Comparison of ENCODE assay signal across 8 mouse cellular contexts in genomic region chr14:25633539-25634300, GRCm38 (mm10).
DNase-seq lines count a peak whose midpoint lies in the region; ATAC-seq lines count a peak whose summit lies in the region.
"Had no signal": no experiment of that assay in that cellular context is flagged by ENCODE, and none has a peak within 500 bp of the region (broad histone marks: within the 10 kb centered on the region; RNA-seq: fewer than 3 reads in every experiment).

No protein-coding gene starts in this region.

- no peak overlapping the region for H3K4me3 ChIP-seq in embryonic facial prominence, embryonic 14.5 days (ENCODE audit: low read depth, low read length)
- no peak overlapping the region for H3K4me3 ChIP-seq in midbrain, embryonic 15.5 days
- H3K4me3 ChIP-seq: myocyte had no signal

- WGBS in embryonic facial prominence, embryonic 14.5 days, result 83% methylated on average over 14 of the region's 14 CpGs
- WGBS in midbrain, embryonic 15.5 days, result 49% methylated on average over 14 of the region's 14 CpGs

- H3K4me2 ChIP-seq in embryonic facial prominence, embryonic 14.5 days (ENCODE audit: low read depth, low read length), result no peak overlapping the region
- no peak overlapping the region for H3K4me2 ChIP-seq in midbrain, embryonic 15.5 days

- H3K36me3 ChIP-seq in embryonic facial prominence, embryonic 14.5 days (ENCODE audit: control insufficient read depth, insufficient read depth, low read length), result peaks cover 37% of the 10 kb centered on the region
- 0 out of 2 replicates have a peak, but pooled peaks cover 9% of the 10 kb centered on the region for H3K36me3 ChIP-seq in midbrain, embryonic 15.5 days (replicated peaks)

- DNase-seq in ovary, postnatal 36 days (ENCODE audit: low spot score), result peak; percentile 46
- no peak for DNase-seq in ovary, postnatal 10 days (ENCODE audit: low spot score)
- no peak for DNase-seq in embryonic facial prominence, embryonic 14.5 days (ENCODE audit: low spot score)
- peak; percentile 56 to 57 for DNase-seq in heart, postnatal 14 days
- DNase-seq in T-cell, adult 2 months (ENCODE audit: low spot score), result no peak

- no peaks in the 10 kb centered on the region for H3K27me3 ChIP-seq in embryonic facial prominence, embryonic 14.5 days (replicated peaks; ENCODE audit: control insufficient read depth, insufficient read depth, low read length)
- no peaks in the 10 kb centered on the region for H3K27me3 ChIP-seq in midbrain, embryonic 15.5 days (replicated peaks)

- H3K27ac ChIP-seq in embryonic facial prominence, embryonic 14.5 days (replicated peaks; ENCODE audit: low read depth, low read length), result no peak overlapping the region
- peak overlapping the region; percentile 73 for H3K27ac ChIP-seq in midbrain, embryonic 15.5 days

- peaks cover under 1% of the 10 kb centered on the region; the same call in 1 of the 2 replicates for H3K4me1 ChIP-seq in embryonic facial prominence, embryonic 14.5 days (ENCODE audit: control insufficient read depth, insufficient read depth, low read length)
- H3K4me1 ChIP-seq in midbrain, embryonic 15.5 days, result peaks cover 67% of the 10 kb centered on the region

- peak; percentile 12; the same call in 1 of the 2 replicates for ATAC-seq in embryonic facial prominence, embryonic 14.5 days (ENCODE audit: low read depth)
- ATAC-seq in midbrain, embryonic 15.5 days (replicated peaks), result peak; percentile 40; the same call in 1 of the 2 replicates
- ATAC-seq in inflammation-experienced regulatory T-cells, adult 6 months, result no peak

- intact Hi-C loops in heart, postnatal 14 days (cut with DNase I), result loop anchor here (2.0 kb wide), 1 partner anchor 19 kb away; no protein-coding TSS in a partner anchor

- H3K9me3 ChIP-seq in embryonic facial prominence, embryonic 14.5 days (ENCODE audit: control insufficient read depth, low read length), result no peaks in the 10 kb centered on the region
- no peaks in the 10 kb centered on the region for H3K9me3 ChIP-seq in midbrain, embryonic 15.5 days

- no peak overlapping the region for H3K9ac ChIP-seq in embryonic facial prominence, embryonic 14.5 days (ENCODE audit: low read depth, low read length)
- peak overlapping the region; percentile 23 for H3K9ac ChIP-seq in midbrain, embryonic 15.5 days

Comparison
In these comparisons a context has a peak if more than half of its experiments do, and no peak if none do; other contexts are left out.
1. DNase-seq: peak in ovary, postnatal 36 days (single experiment) and heart, postnatal 14 days (2 of 2); none in ovary, postnatal 10 days (single experiment), embryonic facial prominence, embryonic 14.5 days (single experiment) and T-cell, adult 2 months (single experiment).